Mouse (Mus musculus): ENCODE results near the gene Eif4g3.

GRCm38 (mm10) chr4:138046371-138046770 lies 53.5 kb downstream of the Eif4g3 start:
- TF ChIP-seq CTCF (conservative IDR thresholded peaks at IDR 0.05; ENCODE audit: low read length): no peak
- no peak for TF ChIP-seq POU5F1 (IDR thresholded peaks at IDR 0.05; ENCODE audit: borderline replicate concordance, low read length)
- TF ChIP-seq NANOG (IDR thresholded peaks at IDR 0.05; ENCODE audit: borderline replicate concordance, low read length): no peak
